Mouse (Mus musculus) neural tube, embryonic 12.5 days (tissue): Measurements from ENCODE around the gene Socs7. TPM values are rescaled to one million over a fixed set of nuclear protein-coding genes. Genes with fewer than 3 reads are reported as not detected.

ENCODE experiments used
- ATAC-seq: fragments of 200-750 bp; cut with Nextera tagmentation; 2 replicates; pipeline ENCODE4 v1.8.0; 2017; ENCODE audit warnings: low read depth, mild to moderate bottlenecking, moderate TSS enrichment, moderate library complexity; ENCODE audit not compliant: low FRiP score
- H3K27ac ChIP-seq: fragments of 300-500 bp; sonication (generic); 2 replicates; pipeline ENCODE4 v1.5.1; 2016
- H3K27me3 ChIP-seq: fragments of 300-500 bp; sonication (generic); replicated peaks from 2 replicates; pipeline ENCODE4 v1.6.1; 2016; ENCODE audit warnings: mild to moderate bottlenecking
- H3K36me3 ChIP-seq: fragments of 300-500 bp; sonication (generic); 2 replicates; pipeline ENCODE4 v1.6.1; 2016; ENCODE audit warnings: mild to moderate bottlenecking
- H3K4me1 ChIP-seq: fragments of 300-500 bp; sonication (generic); 2 replicates; pipeline ENCODE4 v1.6.1; 2016
- H3K4me2 ChIP-seq: fragments of 300-500 bp; sonication (generic); replicated peaks from 2 replicates; pipeline ENCODE4 v1.6.1; 2016; ENCODE audit warnings: mild to moderate bottlenecking
- H3K4me3 ChIP-seq: fragments of 300-500 bp; sonication (generic); 2 replicates; pipeline ENCODE4 v1.5.1; 2016
- H3K9ac ChIP-seq: fragments of 300-500 bp; sonication (generic); 2 replicates; pipeline ENCODE4 v1.6.1; 2016; ENCODE audit warnings: mild to moderate bottlenecking
- H3K9me3 ChIP-seq: fragments of 300-500 bp; sonication (generic); 2 replicates; pipeline ENCODE4 v1.6.1; 2016; ENCODE audit warnings: mild to moderate bottlenecking
- WGBS: fragments of 180-500 bp; shearing (Covaris S2); methylation state at CpG from one replicate; pipeline ENCODE4 v1.1.7; 2016; 5-methylcytosine and 5-hydroxymethylcytosine counted together
- polyA plus RNA-seq: library from polyadenylated mRNA; unstranded; fragments of >200 nt; fragmentation: Nextera tagmentation; extraction: Ambion mirVana; gene quantifications from 2 replicates; pipeline ENCODE4 v1.2.1, GENCODE M21; 2016

Gene Socs7
- polyA plus RNA-seq, 1 experiment from 2014 or later = 9.0 TPM

DNA sequence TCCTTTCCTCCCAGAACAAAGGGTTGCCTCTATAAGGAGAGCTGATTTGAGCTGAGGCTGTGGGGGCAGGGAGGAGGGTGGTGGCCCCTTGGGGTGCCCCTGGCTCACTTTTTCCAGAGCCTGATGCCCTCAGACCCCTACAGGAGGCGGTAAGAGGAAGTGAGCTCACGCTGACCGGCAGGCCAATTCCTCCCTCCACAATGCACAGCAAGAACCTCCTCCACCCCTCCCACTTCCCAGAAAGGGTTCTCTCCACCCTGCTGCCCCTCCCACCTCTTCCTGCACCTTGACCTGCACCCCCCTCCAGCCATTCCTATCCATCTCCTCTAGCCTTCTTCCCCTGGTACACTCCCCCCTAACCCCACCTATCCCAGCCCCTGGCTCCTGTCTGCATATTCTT is 49.8 kb downstream of the Socs7 start:
- WGBS = 14% methylated on average over 3 of the region's 3 CpGs
- Histone ChIP-seq H3K27me3 (peaks cover 11% of the 10 kb centered on the region), H3K36me3 (no peaks in the 10 kb centered on the region), H3K4me1 (peaks cover 24% of the 10 kb centered on the region), H3K4me3 (no peak overlapping the region), H3K9me3 (no peaks in the 10 kb centered on the region), H3K9ac (no peak overlapping the region), H3K4me2 (no peak overlapping the region), H3K27ac (no peak overlapping the region)
- no peak for ATAC-seq

GRCm38 (mm10) chr11:97412808-97413347 is 50.5 kb downstream of the Socs7 start:
- peak overlapping the region; percentile 20; the same call in 1 of the 2 replicates for H3K4me2 ChIP-seq
- H3K4me3 ChIP-seq = no peak overlapping the region
- 39% methylated on average over 10 of the region's 10 CpGs for WGBS
- H3K4me1 ChIP-seq = peaks cover 17% of the 10 kb centered on the region
- no peak overlapping the region for H3K27ac ChIP-seq
- no peak for ATAC-seq
- no peaks in the 10 kb centered on the region for H3K9me3 ChIP-seq
- no peak overlapping the region for H3K9ac ChIP-seq
- no peaks in the 10 kb centered on the region for H3K36me3 ChIP-seq
- peaks cover 5% of the 10 kb centered on the region; the same call in 1 of the 2 replicates for H3K27me3 ChIP-seq

- H3K4me1 ChIP-seq = peaks cover 17% of the 10 kb centered on the region
- H3K27ac ChIP-seq = no peak within 1 kb of the TSS
- H3K27me3 ChIP-seq = peaks cover 5% of the 10 kb centered on the region; the same call in 1 of the 2 replicates
- peak; percentile 76 for ATAC-seq
- H3K9ac ChIP-seq = peak within 1 kb of the TSS; percentile 60
- peak within 1 kb of the TSS; percentile 82 for H3K4me2 ChIP-seq
- under 1% methylated on average over 28 of the region's 29 CpGs for WGBS
- no peaks in the 10 kb centered on the region for H3K9me3 ChIP-seq
- H3K36me3 ChIP-seq = no peaks in the 10 kb centered on the region
- peak within 1 kb of the TSS; percentile 47 for H3K4me3 ChIP-seq
Observed at GRCm38 (mm10) chr11:97415330-97415711, 53.0 kb downstream of the Socs7 start, which contains the start of gene Arhgap23. Gene Arhgap23, plus strand, starts transcription at chr11:97415533.

GRCm38 (mm10) chr11:97415712-97416636 is 53.6 kb downstream of the Socs7 start:
- Histone ChIP-seq H3K4me3 (peak overlapping the region; percentile 47), H3K4me1 (peaks cover 17% of the 10 kb centered on the region), H3K36me3 (no peaks in the 10 kb centered on the region), H3K27me3 (peaks cover 5% of the 10 kb centered on the region; the same call in 1 of the 2 replicates), H3K27ac (no peak overlapping the region), H3K9ac (peak overlapping the region; percentile 60), H3K4me2 (peak overlapping the region; percentile 82), H3K9me3 (no peaks in the 10 kb centered on the region)
- whole genome bisulfite sequencing = 2% methylated on average over 49 of the region's 49 CpGs
- ATAC-seq = peak; percentile 43

DNA sequence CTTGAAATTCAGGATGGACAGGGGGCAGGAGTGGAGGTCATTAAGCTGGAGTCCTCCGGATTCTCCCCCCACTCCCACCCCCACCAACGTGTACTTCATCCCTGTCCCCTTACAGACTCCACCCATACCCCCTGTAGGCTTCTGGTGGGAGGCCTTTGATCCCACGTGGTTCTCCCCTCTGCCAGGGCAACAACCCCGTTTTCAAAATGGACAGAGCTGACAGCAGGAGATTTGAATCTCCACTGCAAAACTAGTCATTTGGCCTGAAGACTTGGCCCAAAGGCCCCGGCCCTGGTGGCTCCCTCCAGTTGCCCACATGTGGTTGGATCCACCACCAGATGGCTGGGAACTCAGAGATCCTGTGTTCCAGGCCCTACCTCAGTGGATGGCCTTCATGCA is 54.3 kb downstream of the Socs7 start:
- no peak overlapping the region for H3K27ac ChIP-seq
- peak overlapping the region; percentile 82 for H3K4me2 ChIP-seq
- WGBS = 5% methylated on average over 5 of the region's 5 CpGs
- H3K4me3 ChIP-seq = no peak overlapping the region
- H3K36me3 ChIP-seq = no peaks in the 10 kb centered on the region
- peaks cover 5% of the 10 kb centered on the region; the same call in 1 of the 2 replicates for H3K27me3 ChIP-seq
- H3K4me1 ChIP-seq = peaks cover 17% of the 10 kb centered on the region
- no peak for ATAC-seq
- H3K9ac ChIP-seq = no peak overlapping the region
- no peaks in the 10 kb centered on the region for H3K9me3 ChIP-seq

GRCm38 (mm10) chr11:97418834-97419539 is 56.6 kb downstream of the Socs7 start:
- WGBS = 71% methylated on average over 14 of the region's 14 CpGs
- no peak overlapping the region for H3K9ac ChIP-seq
- no peak overlapping the region for H3K27ac ChIP-seq

DNA sequence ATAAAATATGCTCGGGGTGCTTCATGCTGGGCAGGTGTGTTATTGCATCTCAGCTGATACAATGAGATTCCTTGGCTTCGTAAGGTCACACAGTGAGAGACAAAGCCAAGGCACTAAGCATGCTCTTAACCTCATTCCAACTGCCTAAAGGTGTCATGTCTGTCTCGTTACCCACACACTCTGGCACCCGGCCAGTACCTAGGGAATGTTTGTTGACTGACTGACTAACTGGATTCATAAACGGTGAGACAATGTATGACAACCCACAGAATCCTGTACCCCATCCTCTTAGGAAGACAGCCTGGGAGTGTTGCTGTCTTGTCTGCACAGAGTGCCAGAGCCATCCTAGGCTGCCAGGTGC is 57.2 kb downstream of the Socs7 start:
- WGBS = 79% methylated on average over 5 of the region's 5 CpGs
- Histone ChIP-seq H3K9me3 (no peaks in the 10 kb centered on the region), H3K36me3 (no peaks in the 10 kb centered on the region), H3K9ac (no peak overlapping the region), H3K4me1 (peaks cover 21% of the 10 kb centered on the region), H3K4me2 (no peak overlapping the region), H3K4me3 (no peak overlapping the region), H3K27me3 (peaks cover 5% of the 10 kb centered on the region; the same call in 1 of the 2 replicates), H3K27ac (no peak overlapping the region)
- no peak for ATAC-seq

More at GRCm38 (mm10) chr11:97418834-97419539, 56.6 kb downstream of the Socs7 start:
- no peak overlapping the region for H3K4me2 ChIP-seq
- ATAC-seq = no peak
- peaks cover 5% of the 10 kb centered on the region; the same call in 1 of the 2 replicates for H3K27me3 ChIP-seq
- H3K9me3 ChIP-seq = no peaks in the 10 kb centered on the region
- no peaks in the 10 kb centered on the region for H3K36me3 ChIP-seq
- H3K4me1 ChIP-seq = peaks cover 21% of the 10 kb centered on the region
- H3K4me3 ChIP-seq = no peak overlapping the region

- Histone ChIP-seq H3K9ac (no peak overlapping the region), H3K4me3 (no peak overlapping the region), H3K27ac (no peak overlapping the region), H3K4me1 (peaks cover 9% of the 10 kb centered on the region; the same call in 1 of the 2 replicates), H3K9me3 (no peaks in the 10 kb centered on the region), H3K27me3 (no peaks in the 10 kb centered on the region), H3K36me3 (no peaks in the 10 kb centered on the region), H3K4me2 (no peak overlapping the region)
- ATAC-seq = no peak
- WGBS = 38% methylated on average over 4 of the region's 4 CpGs
Observed at GRCm38 (mm10) chr11:97422507-97422906, 60.2 kb downstream of the Socs7 start.

- H3K4me3 ChIP-seq = no peak overlapping the region
- no peak for ATAC-seq
- H3K36me3 ChIP-seq = no peaks in the 10 kb centered on the region
- H3K27me3 ChIP-seq = no peaks in the 10 kb centered on the region
- WGBS = 65% methylated on average over 5 of the region's 5 CpGs
- peaks cover 21% of the 10 kb centered on the region for H3K4me1 ChIP-seq
- H3K9me3 ChIP-seq = no peaks in the 10 kb centered on the region
- H3K27ac ChIP-seq = no peak overlapping the region
- H3K9ac ChIP-seq = no peak overlapping the region
- H3K4me2 ChIP-seq = no peak overlapping the region
Observed at GRCm38 (mm10) chr11:97424092-97424692, 61.8 kb downstream of the Socs7 start.

- no peak for ATAC-seq
- WGBS = 71% methylated on average over 3 of the region's 3 CpGs
- Histone ChIP-seq H3K27me3 (no peaks in the 10 kb centered on the region; the same call in 1 of the 2 replicates), H3K9ac (no peak overlapping the region), H3K36me3 (no peaks in the 10 kb centered on the region), H3K27ac (no peak overlapping the region), H3K4me2 (no peak overlapping the region), H3K4me3 (no peak overlapping the region), H3K4me1 (peaks cover 21% of the 10 kb centered on the region), H3K9me3 (no peaks in the 10 kb centered on the region)
Observed at GRCm38 (mm10) chr11:97424802-97425201, 62.5 kb downstream of the Socs7 start.

GRCm38 (mm10) chr11:97427794-97428725 is 65.7 kb downstream of the Socs7 start:
- WGBS = 1% methylated on average over 32 of the region's 32 CpGs

More at GRCm38 (mm10) chr11:97427794-97428725, 65.7 kb downstream of the Socs7 start:
- no peaks in the 10 kb centered on the region; the same call in 1 of the 2 replicates for H3K27me3 ChIP-seq
- H3K4me3 ChIP-seq = peak overlapping the region; percentile 33
- H3K36me3 ChIP-seq = no peaks in the 10 kb centered on the region
- peak overlapping the region; percentile 48 for H3K9ac ChIP-seq
- ATAC-seq = peak; percentile 82
- peak overlapping the region; percentile 76 for H3K4me2 ChIP-seq
- H3K27ac ChIP-seq = peak overlapping the region; percentile 37; the same call in 1 of the 2 replicates
- H3K4me1 ChIP-seq = peaks cover 12% of the 10 kb centered on the region
- no peaks in the 10 kb centered on the region for H3K9me3 ChIP-seq
